Mouse (Mus musculus): ENCODE data around the gene Sidt2.

Sidt2 gene

DNA sequence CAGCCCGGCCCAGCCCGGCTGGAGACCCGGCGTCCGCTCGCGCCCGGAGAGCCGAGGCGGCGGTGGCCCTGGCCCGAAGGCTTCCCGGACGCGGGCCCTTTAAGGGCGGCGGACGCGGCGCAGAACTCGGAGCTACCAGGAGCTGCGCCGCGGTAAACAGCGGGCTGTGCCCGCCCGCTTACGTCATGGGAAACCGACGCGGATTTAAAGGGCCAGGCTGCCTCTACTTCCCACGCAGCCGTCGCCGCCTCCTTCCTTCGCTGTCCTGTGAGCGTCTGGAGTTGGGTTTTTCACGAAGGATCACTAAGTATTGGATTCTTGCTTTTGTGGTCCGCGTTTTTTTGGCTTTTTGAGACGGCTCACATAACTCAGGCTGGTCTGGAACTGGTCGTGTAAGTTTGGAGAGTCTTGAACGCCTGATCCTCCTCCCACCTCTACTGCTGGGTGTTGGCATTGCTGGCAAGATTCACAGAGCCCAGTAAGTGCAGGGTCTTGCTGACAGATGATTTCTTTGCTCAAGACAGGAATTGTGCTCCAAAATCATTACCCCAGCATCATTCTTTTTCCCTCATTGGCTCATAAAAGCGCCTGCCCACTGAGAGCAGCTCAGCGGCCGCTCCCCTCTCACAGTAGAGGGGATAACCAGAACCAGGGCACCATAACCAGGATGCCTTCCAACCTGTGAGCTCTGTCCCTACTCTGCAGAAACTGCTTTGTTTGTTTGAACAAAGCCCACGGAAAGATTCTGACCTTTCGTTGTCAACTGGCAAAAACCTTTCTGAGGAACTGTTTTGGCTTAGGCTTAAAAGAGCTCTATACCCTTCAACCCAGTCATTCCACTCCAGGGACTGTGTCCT, at the start of gene Sidt2:
TSS of gene Sidt2 (minus strand) at position 152 of the 857 bp plus-strand sequence.
- peak; percentile 93 to 94 for DNase-seq

DNA sequence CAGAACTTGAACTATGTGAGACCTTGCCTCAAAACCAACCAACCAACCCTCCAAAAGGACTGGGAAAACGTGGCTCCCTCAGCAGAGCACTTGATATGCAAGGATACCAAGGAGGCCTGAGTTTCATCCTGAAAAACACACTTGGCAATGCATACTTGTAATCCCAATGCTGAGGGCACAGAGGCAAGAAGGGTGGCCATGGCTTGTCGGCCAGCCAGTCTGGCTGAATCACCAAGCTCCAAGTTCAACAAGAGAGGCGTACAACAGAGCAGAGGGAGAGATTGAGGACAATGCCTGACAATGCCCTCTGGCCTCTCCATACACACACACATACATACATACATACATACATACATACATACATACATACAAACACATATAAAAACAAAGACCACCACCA, 49.5 kb upstream of the Sidt2 start:
- DNase-seq = no peak

DNA sequence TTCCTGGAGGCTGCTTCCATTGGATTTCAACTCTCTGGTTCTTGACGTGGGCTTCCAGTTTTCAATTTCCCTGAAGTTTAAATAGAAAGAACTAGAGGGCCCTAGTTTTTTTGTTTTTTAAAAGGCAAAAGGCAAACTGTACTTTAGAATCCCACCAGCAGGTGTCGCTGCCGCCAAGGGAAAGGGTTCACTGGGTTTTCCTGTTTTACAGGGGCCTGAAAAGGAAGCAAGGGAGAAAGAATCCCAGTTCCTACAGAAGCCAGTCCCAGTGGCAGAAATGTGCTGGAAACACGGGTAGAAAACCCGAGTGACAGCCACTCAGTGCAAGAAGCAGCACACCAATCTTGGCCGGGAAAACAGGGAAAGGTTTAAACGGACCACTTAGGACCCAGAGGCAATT, 48.7 kb upstream of the Sidt2 start:
- peak; percentile 89 to 91 for DNase-seq

DNA sequence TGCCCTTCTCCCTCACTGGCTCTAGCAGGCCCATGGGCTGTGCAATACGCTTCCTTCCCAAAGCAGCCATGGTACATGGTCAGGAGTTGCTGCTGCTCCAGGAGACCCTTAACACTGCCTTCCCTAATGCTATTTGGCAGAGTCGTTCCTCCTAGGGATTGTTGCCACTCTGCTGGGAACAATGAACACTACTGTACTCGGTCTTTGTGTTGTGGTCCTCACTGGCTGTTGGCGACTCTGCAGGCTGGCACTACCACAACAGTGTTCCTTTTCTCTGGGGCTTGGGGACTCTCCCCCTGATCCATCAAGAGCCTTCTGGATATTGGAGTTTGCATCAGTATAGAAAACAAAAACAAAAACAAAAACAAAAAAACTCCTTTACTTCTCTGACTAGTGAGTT, 44.0 kb upstream of the Sidt2 start:
- DNase-seq = no peak

DNA sequence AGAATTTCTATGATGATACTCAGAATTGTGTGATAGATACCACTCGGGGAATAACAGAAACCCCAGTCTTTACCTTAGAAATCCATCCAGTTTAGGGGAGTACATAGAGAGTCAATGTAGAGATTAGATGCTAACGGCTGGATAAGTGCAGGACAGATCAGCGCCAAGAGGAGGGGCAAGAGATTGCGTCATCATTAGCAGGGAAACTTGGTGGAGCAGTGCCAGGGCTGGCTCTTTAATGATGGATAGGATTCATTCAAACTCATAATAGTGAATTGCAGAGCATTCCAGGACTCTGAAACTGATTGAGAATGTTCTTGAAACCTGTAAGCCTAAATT, 30.1 kb upstream of the Sidt2 start:
- DNase-seq = peak; percentile 61 to 81

DNA sequence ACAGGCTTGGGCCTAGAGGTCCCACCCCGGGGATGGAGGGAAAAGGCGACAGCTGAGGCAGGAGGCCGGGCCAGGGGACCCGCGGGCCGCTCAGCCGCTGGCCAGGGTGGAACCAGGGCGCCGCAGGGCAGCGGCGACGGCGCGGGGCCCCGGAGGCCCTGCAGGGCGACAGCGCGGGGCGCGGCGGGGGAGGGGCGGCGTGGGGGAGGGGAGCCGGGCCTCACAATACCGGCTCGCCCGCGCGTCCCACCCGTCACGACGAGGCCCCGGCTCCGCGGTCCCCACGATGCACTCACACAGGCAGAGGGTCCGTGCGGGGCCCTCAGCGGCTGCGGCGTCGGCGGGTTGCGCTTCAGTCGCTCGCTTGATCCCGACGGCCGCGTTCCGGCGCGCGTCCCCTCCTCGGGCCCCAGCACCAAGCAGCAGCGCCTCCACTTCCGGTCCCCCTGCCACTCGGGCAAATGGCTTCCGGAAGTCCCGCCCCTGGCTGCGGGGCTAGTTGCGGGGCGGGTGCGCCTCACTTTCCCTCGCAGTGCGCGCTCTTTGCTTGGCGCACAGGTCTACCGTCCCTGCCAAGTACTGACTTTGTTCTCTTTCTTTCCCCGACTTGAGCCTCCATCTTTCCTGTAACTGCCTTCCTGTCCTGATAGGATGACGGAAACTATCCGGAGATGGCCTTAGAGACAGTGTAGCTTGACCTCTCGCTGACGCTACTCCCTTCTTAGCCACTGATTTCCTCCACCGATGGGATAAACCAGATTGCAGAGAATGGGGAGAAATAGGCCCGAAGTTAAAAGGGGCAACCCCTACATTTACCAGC, 29.6 kb upstream of the Sidt2 start:
- peak; percentile 95 to 97 for DNase-seq

DNA sequence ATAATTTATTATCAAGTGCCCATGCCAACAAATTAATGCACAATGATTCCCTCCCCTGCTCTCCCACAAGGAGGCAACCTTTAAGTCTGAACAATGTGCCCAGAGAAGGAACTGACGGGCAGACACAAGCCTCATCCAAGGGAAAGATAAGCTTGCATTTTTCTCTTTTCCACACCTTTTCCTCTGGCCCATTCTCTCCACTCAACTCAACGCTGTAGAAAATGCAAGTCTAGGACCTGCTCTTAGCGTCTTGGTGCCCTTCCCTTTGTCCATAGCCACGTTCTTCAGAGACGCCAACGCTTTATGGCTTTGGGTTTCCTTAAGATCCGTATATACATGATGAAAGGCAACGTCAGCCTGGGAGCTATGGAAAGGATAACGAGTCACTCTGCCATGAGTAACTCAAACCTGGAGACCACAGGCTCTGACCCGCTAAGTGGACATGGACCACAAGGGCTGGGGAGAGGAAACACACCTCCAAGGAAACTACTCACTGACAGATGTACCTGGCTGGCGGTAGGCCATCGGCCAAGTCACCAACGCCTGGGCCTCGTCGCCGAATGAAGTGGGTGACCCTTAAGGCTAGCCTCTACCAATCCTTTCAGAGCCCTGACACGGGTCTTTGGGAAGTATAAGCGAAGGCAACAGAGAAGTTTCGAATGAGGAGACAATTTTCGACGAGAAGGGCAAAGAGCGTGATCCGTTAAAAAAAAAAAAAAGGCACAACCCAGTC, 28.8 kb upstream of the Sidt2 start:
- peak; percentile 54 to 66 for DNase-seq

DNA sequence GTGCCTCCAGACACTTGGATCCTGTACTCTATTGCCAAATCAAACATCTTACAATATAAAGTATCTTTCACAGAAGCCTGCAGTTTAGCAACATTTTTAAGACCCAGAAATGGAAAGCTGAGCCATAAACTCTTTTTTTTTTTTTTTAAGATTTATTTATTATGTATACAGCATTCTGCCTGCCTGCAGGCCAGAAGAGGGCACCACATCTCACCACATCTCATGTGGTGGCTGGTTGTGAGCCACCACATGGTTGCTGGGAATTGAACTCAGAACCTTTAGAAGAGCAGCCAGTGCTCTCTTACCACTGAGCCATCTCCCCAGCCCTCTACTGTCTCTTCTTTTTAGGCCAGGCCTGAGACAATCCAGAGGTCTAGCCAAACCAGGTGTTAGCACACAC, 26.3 kb upstream of the Sidt2 start:
- no peak for DNase-seq

DNA sequence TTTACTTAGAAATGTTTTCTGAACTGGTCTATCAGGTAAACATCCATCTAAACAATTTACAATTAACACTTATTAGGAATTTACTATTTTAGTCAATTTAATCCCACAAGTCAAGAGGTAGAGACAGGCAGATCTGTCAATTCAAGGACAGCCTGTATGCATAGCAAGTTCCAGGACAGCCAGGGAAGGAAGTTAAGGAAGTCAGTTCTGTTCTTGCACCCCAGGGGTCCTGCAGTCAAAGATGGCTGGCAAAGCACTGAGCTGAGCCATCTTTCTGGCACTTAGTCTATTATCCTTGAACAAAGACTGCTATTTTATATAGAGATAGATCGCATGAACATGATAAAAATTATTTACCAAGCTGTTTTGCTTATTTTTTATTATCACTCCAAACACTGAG, 25.6 kb upstream of the Sidt2 start:
- no peak for DNase-seq

DNA sequence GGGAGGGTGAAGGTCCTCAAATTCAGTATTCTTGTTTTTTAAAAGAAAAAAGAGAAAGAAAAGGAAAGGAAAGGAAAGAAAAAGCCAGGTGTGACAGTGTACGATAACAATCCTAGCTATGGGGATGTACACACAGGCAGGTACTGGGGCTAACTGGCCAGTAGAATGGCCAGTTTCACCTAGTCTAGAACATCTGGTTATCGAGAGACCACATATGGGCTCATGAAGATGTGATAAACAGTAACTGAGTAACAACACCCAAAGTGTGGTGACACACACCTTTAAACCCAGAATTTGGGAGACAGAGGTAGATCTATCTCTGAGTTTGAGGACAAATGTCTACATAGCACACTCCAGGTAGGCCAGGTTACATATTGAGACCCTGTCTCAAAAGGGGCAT, 24.7 kb upstream of the Sidt2 start:
- DNase-seq = no peak

DNA sequence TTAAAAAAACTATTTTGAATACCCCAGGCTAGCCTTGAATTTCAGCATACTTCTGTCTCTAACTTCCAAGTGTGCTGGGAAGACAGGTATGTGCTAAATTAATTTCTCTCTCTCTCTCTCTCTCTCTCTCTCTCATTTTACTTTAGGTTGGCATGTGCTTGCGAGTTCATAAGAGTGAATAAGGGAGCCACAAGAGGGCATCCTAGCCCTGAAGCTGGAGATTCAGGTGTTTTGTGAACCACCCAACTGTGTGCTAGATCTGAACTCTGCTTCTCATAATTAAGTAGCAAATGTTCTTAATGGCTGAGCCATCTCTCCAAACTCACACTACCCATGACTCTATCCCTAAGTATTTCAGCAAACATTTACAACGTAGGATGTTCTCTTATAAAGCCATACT, 21.8 kb upstream of the Sidt2 start:
- DNase-seq = no peak

DNA sequence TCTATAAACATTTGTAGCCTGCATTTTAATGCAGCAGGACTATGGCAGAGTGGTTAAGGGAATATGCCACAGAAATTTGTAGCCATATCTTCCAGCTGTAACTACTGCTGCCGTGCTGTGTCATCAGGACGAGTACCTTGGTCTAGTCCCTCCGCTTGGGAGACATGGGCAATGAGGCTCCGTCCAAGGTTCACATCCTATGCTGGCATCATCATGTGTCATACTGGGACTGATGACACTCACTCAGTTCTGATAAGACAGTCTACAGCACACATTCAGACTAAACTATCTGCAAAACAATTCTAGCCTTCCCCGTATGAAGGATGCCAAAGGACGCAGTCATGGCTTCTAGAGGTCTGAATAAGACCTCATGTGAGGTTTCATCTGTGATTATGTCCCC, 8.5 kb upstream of the Sidt2 start:
- no peak for DNase-seq

DNA sequence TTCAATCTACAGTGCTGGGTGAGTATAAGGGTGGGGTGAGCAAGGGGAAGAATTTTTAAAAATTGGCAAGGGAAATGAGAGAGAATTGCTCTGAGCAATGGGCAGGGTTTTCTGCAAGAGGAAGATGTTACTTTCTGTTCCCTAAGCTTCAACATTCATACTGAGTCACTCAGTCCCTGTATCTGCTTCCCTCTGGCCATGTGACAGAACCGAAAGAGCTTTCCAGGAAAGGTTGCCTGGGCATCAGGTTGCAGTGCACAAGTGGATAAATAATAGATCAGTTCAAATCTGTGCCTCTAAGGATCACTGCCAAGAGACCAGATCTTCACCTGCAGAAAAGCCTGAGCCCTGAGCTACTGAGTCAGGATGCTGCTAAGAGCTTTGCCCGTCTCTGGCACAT, 6.8 kb upstream of the Sidt2 start:
- peak in 1 of 2 experiments; percentile 55 for DNase-seq

DNA sequence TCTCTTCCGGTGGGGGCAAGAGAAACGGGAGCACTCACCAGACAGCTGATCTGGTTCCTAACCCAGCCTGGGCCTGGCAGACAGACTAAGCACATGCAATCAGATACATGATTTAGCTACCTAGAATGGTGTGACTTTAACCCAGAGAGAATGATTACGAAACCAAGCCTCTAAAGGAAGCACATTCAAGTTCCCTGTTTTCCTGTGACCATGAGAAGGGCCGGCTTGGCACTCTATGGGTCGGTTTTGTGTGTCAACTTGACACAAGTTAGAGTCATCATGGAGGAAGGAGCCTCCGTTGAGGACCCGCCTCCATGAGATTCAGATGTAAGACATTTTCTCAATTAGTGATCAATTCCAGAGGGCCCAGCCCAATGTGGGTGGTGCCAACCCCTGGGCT, 4.6 kb upstream of the Sidt2 start:
- DNase-seq = no peak

DNA sequence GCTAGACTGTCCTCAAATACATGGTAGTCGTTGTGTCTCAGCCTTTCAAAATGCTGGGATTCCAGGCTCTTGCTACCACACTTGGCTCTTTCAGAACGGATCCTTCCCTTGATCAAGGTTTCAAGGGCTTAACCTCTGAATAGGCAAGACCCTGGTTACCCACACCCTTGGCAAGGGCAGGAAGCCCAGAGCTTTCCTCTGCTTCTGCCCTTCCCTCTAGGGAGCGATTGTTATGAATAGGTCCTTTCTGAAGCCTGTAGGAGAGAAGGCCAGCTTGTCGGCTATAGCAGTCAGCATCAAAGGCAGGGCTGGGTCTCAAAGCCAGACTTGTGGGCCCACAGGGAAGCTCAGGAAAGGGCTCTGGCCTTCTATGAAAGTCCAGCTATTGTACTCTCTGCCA, 3.8 kb upstream of the Sidt2 start:
- no peak for DNase-seq

DNA sequence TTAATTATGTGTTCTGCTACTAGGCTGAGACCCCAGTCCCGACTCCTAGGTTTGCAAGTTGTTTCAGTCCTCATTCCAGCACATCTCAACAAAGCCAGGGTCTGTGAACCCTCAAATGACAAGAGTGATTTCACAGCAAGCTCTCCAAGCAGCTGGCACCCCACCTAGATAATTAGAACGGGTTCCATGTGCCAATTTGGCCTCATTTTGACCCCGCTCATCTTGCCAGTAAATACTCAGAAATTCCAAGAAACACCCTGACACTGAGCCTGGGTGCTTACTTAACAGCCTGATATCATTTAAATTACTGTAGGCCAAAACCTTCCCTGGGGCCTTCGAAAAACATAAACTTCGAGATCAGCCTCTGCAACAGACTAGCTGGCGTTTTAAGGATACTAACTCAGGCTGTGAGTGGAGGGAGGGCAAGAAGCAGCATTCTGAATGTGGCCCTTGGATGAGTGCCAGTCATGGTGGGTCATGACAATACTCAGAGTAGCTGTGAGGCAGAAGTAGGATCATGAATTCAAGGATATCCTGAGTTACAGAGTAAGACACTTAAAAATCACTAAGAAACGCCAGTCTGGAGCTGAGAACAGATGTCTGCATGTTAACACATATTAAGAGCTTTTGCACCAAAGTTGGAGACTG, 3.1 kb upstream of the Sidt2 start:
- no peak for DNase-seq

DNA sequence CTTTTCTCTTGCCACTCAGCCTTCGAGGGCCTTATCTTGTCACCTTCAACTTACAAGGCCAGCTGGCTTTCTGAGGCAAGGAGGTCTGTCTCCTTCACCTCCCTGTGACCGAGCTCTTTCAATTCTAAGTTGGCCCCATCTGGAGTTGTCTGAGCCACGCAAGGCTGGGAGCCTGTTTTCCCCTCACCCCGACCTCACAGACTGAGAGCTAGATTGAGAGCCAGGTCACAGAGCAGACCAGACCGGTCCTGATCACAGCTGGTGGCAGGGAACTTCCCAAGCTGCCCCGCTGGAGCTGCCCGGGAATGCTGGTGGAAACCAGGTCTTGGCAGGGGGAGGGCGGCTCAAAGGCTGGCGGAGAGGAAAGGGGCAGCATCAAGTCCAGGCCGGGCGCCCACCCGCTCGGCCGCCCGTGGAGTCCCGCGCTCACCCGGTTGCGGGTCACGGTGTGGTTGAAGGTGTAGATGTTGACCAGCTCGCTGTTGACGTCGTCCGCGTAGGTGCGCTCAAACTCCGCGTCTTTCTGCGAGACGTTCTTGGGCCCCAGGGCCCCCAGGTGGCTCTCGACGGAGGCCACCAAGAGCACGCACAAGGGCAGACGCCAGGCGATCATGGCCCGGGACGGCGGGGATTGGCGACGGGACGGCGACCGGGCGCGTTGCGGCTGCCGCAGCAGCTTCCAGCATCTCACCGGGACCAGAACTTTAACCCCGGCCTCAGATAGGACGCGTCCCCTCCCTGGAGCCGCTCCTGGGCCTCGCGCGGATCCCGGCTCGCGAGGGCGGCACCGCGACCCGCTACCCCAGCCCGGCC, 558 bp downstream of the Sidt2 start:
- peak; percentile 74 to 80 for DNase-seq

DNA sequence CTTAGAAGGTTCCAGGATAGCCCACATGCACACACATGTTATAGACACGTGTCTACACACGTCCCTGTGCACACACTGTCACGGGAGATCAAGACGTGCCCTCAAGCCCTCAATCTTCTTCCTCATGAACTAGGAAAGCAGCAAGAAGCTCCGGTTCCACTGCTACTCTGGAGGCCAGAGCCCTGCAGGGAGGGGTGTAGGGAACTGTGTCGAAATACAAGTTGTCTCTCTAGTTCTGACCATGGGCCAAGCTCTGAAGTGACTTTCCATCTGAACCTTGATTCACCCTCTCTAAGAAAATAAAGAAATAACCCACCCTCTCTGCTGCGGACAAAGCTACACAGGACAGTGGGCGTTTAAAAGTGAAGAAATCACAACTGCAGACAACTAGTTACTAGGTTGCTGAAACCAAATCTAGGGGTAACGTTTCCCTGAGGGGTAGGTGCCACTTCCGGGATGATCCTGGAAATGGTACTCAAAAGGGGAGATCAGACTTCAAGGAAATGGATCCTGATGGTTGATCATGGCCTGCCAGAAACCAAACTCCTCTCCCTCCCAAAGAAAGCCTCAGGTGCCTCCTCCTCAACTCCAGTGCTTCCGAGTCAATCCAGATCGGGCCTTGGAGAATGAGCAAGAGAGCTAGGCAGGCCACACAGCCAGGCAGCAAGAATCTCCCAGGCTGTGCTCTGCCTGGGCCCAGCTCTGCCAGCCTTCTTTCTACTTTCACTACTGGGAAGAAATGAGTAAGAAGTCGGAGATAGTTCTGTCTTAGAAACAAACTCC, 1.4 kb downstream of the Sidt2 start:
- DNase-seq = peak; percentile 15 to 22

DNA sequence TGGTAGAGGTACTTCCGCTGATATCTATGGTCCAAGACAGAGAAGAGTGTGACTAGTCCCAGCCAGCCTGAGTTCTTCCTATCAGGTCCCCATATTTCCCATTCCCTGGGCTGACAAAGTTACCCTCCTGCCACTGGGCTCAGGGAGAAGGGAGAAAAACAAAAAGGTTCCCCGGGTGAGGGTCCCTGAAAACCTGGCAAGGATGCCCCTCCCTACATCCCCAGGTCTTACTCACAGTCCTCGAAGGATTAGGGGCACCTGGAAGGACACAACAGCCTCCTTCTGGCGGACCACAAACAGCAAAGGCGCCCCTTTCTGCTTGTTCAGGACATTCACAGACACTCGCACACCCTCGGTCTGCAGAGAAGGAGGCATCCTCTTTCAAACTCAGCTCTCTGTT, 2.2 kb downstream of the Sidt2 start:
- DNase-seq = no peak

DNA sequence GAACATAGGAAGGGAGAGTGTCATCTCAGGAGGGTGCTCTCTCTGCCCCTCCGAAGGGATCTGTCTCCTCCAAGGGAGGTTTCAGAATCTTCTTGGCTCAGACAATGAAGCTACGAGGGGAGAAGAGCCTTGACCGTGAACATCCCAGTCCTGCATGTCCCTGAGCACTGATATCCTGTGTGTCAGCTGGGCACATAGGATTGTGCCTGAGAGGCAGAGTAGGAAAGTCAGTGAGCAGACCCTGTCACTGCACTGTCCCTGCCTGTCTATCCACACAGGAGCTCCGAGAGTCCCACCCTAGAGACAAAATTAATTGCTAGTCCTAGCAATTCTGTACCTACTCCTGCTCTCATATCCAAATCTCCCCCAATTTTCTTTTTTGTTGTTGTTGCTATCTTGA, 3.0 kb downstream of the Sidt2 start:
- no peak for DNase-seq

DNA sequence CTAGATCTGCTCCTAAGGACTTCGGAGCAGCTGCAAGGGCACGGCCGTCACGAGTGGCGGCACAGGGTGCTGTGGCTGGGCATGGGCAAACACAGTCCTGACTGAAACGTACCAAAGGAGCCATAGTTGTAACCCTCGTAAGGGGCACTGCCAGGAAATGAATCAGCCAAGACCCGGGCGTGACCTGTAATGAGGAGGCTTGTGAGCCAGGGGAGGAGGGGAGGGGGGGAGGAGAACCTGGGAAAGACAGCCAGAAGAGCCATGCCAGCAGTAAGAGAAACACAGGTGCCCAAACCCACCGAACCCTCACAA, 8.2 kb downstream of the Sidt2 start:
- no peak for DNase-seq

All from cerebellum, postnatal 25 days (tissue).